Mouse (Mus musculus): Measurements from ENCODE around the gene Mboat1. TPM values are rescaled to one million over a fixed set of nuclear protein-coding genes. Genes with fewer than 3 reads are reported as not detected.

Mboat1 gene
- polyA plus RNA-seq, 1 experiment from 2014 or later = 4.4 TPM

- H3K4me1 ChIP-seq = no peaks in the 10 kb centered on the region
- no peaks in the 10 kb centered on the region for H3K36me3 ChIP-seq (replicated peaks)
- H3K27ac ChIP-seq = no peak overlapping the region
- 89% methylated on average over 4 of the region's 4 CpGs for WGBS
- no peak overlapping the region for H3K4me3 ChIP-seq
- no peak for DNase-seq (ENCODE audit: extremely low spot score, low spot score)
- no peaks in the 10 kb centered on the region for H3K27me3 ChIP-seq (ENCODE audit: poor library complexity, severe bottlenecking)
- H3K9me3 ChIP-seq = peaks cover 7% of the 10 kb centered on the region; the same call in 1 of the 2 replicates
These were observed 23.3 kb downstream of the Mboat1 start for GRCm38 (mm10) chr13:30159626-30160025.

GRCm38 (mm10) chr13:30163521-30163920 lies 27.2 kb downstream of the Mboat1 start:
- whole genome bisulfite sequencing = 98% methylated on average over 2 of the region's 2 CpGs
- no peak for DNase-seq (ENCODE audit: extremely low spot score, low spot score)
- peaks cover 7% of the 10 kb centered on the region; the same call in 1 of the 2 replicates for H3K9me3 ChIP-seq

GRCm38 (mm10) chr13:30166138-30167090 lies 30.1 kb downstream of the Mboat1 start:
- Histone ChIP-seq H3K36me3 (replicated peaks) (no peaks in the 10 kb centered on the region), H3K9me3 (peaks cover 7% of the 10 kb centered on the region; the same call in 1 of the 2 replicates), H3K27me3 (ENCODE audit: poor library complexity, severe bottlenecking) (no peaks in the 10 kb centered on the region), H3K4me3 (no peak overlapping the region), H3K4me1 (no peaks in the 10 kb centered on the region), H3K27ac (no peak overlapping the region)
- WGBS = 86% methylated on average over 13 of the region's 14 CpGs
- DNase-seq (ENCODE audit: extremely low spot score, low spot score) = no peak

More at GRCm38 (mm10) chr13:30163521-30163920, 27.2 kb downstream of the Mboat1 start:
- H3K36me3 ChIP-seq (replicated peaks) = no peaks in the 10 kb centered on the region
- H3K4me1 ChIP-seq = no peaks in the 10 kb centered on the region
- no peaks in the 10 kb centered on the region for H3K27me3 ChIP-seq (ENCODE audit: poor library complexity, severe bottlenecking)
- no peak overlapping the region for H3K27ac ChIP-seq
- H3K4me3 ChIP-seq = no peak overlapping the region

GRCm38 (mm10) chr13:30167499-30167898 lies 31.2 kb downstream of the Mboat1 start:
- WGBS = 87% methylated on average over 4 of the region's 4 CpGs
- H3K4me3 ChIP-seq = no peak overlapping the region
- no peaks in the 10 kb centered on the region for H3K36me3 ChIP-seq (replicated peaks)
- H3K27me3 ChIP-seq (ENCODE audit: poor library complexity, severe bottlenecking) = no peaks in the 10 kb centered on the region
- H3K27ac ChIP-seq = no peak overlapping the region
- H3K9me3 ChIP-seq = peaks cover 5% of the 10 kb centered on the region; the same call in 1 of the 2 replicates
- no peaks in the 10 kb centered on the region for H3K4me1 ChIP-seq
- no peak for DNase-seq (ENCODE audit: extremely low spot score, low spot score)

- H3K4me1 ChIP-seq = no peaks in the 10 kb centered on the region
- H3K9me3 ChIP-seq = no peaks in the 10 kb centered on the region
- no peaks in the 10 kb centered on the region for H3K36me3 ChIP-seq (replicated peaks)
- no peaks in the 10 kb centered on the region for H3K27me3 ChIP-seq (ENCODE audit: poor library complexity, severe bottlenecking)
- 86% methylated on average over 4 of the region's 4 CpGs for WGBS
- H3K4me3 ChIP-seq = no peak overlapping the region
- H3K27ac ChIP-seq = no peak overlapping the region
- DNase-seq (ENCODE audit: extremely low spot score, low spot score) = no peak
These were observed 32.5 kb downstream of the Mboat1 start for GRCm38 (mm10) chr13:30168803-30169202.

- Histone ChIP-seq H3K27me3 (ENCODE audit: poor library complexity, severe bottlenecking) (no peaks in the 10 kb centered on the region), H3K27ac (no peak overlapping the region)
- WGBS = 91% methylated on average over 6 of the region's 6 CpGs
These were observed 33.8 kb downstream of the Mboat1 start for GRCm38 (mm10) chr13:30170061-30170460.

GRCm38 (mm10) chr13:30174586-30174985 lies 38.3 kb downstream of the Mboat1 start:
- Histone ChIP-seq H3K9me3 (no peaks in the 10 kb centered on the region), H3K4me1 (no peaks in the 10 kb centered on the region), H3K4me3 (no peak overlapping the region), H3K27ac (no peak overlapping the region), H3K27me3 (ENCODE audit: poor library complexity, severe bottlenecking) (no peaks in the 10 kb centered on the region), H3K36me3 (replicated peaks) (no peaks in the 10 kb centered on the region)
- WGBS = 98% methylated on average over 4 of the region's 4 CpGs
- no peak for DNase-seq (ENCODE audit: extremely low spot score, low spot score)

More at GRCm38 (mm10) chr13:30170061-30170460, 33.8 kb downstream of the Mboat1 start:
- no peaks in the 10 kb centered on the region for H3K4me1 ChIP-seq
- no peaks in the 10 kb centered on the region for H3K36me3 ChIP-seq (replicated peaks)
- no peak overlapping the region for H3K4me3 ChIP-seq
- no peaks in the 10 kb centered on the region for H3K9me3 ChIP-seq
- DNase-seq (ENCODE audit: extremely low spot score, low spot score) = no peak

- Histone ChIP-seq H3K27ac (no peak overlapping the region), H3K27me3 (ENCODE audit: poor library complexity, severe bottlenecking) (no peaks in the 10 kb centered on the region), H3K4me1 (no peaks in the 10 kb centered on the region), H3K4me3 (no peak overlapping the region), H3K36me3 (replicated peaks) (no peaks in the 10 kb centered on the region), H3K9me3 (no peaks in the 10 kb centered on the region)
- no peak for DNase-seq (ENCODE audit: extremely low spot score, low spot score)
- 91% methylated on average over 6 of the region's 6 CpGs for WGBS
These were observed 41.1 kb downstream of the Mboat1 start for GRCm38 (mm10) chr13:30177356-30177755.

- Histone ChIP-seq H3K9me3 (no peaks in the 10 kb centered on the region), H3K4me1 (peaks cover 14% of the 10 kb centered on the region), H3K27me3 (ENCODE audit: poor library complexity, severe bottlenecking) (no peaks in the 10 kb centered on the region), H3K36me3 (replicated peaks) (no peaks in the 10 kb centered on the region), H3K27ac (no peak overlapping the region), H3K4me3 (no peak overlapping the region)
- no peak for DNase-seq (ENCODE audit: extremely low spot score, low spot score)
- WGBS = 57% methylated on average over 6 of the region's 6 CpGs
These were observed 49.3 kb downstream of the Mboat1 start for GRCm38 (mm10) chr13:30185549-30185948.

- H3K4me3 ChIP-seq = no peak overlapping the region
- DNase-seq (ENCODE audit: extremely low spot score, low spot score) = no peak
- H3K9me3 ChIP-seq = no peaks in the 10 kb centered on the region
- no peaks in the 10 kb centered on the region for H3K27me3 ChIP-seq (ENCODE audit: poor library complexity, severe bottlenecking)
- peaks cover 14% of the 10 kb centered on the region for H3K4me1 ChIP-seq
- no peak overlapping the region for H3K27ac ChIP-seq
- WGBS = 47% methylated on average over 6 of the region's 6 CpGs
- no peaks in the 10 kb centered on the region for H3K36me3 ChIP-seq (replicated peaks)
These were observed 49.7 kb downstream of the Mboat1 start for GRCm38 (mm10) chr13:30185959-30186358.

GRCm38 (mm10) chr13:30186456-30186855 lies 50.2 kb downstream of the Mboat1 start:
- no peak for DNase-seq (ENCODE audit: extremely low spot score, low spot score)
- H3K4me3 ChIP-seq = no peak overlapping the region
- H3K36me3 ChIP-seq (replicated peaks) = no peaks in the 10 kb centered on the region
- no peaks in the 10 kb centered on the region for H3K9me3 ChIP-seq
- no peak overlapping the region for H3K27ac ChIP-seq
- 78% methylated on average over 8 of the region's 8 CpGs for WGBS
- peaks cover 14% of the 10 kb centered on the region for H3K4me1 ChIP-seq
- H3K27me3 ChIP-seq (ENCODE audit: poor library complexity, severe bottlenecking) = no peaks in the 10 kb centered on the region

- peaks cover 3% of the 10 kb centered on the region; the same call in 1 of the 2 replicates for H3K4me1 ChIP-seq
- no peak overlapping the region for H3K27ac ChIP-seq
- 83% methylated on average over 3 of the region's 3 CpGs for WGBS
- H3K4me3 ChIP-seq = no peak overlapping the region
- DNase-seq (ENCODE audit: extremely low spot score, low spot score) = no peak
- H3K27me3 ChIP-seq (ENCODE audit: poor library complexity, severe bottlenecking) = no peaks in the 10 kb centered on the region
- H3K36me3 ChIP-seq (replicated peaks) = no peaks in the 10 kb centered on the region
- H3K9me3 ChIP-seq = no peaks in the 10 kb centered on the region
These were observed 55.9 kb downstream of the Mboat1 start for GRCm38 (mm10) chr13:30192031-30192716.

GRCm38 (mm10) chr13:30193363-30193762 lies 57.1 kb downstream of the Mboat1 start:
- Histone ChIP-seq H3K4me1 (peaks cover 3% of the 10 kb centered on the region; the same call in 1 of the 2 replicates), H3K4me3 (no peak overlapping the region), H3K27me3 (ENCODE audit: poor library complexity, severe bottlenecking) (no peaks in the 10 kb centered on the region), H3K27ac (no peak overlapping the region), H3K9me3 (no peaks in the 10 kb centered on the region), H3K36me3 (replicated peaks) (no peaks in the 10 kb centered on the region)
- 74% methylated on average over 4 of the region's 4 CpGs for WGBS
- DNase-seq (ENCODE audit: extremely low spot score, low spot score) = no peak

All from forebrain, embryonic 10.5 days (tissue).